Mouse (Mus musculus): ENCODE measurements around the gene Dnm3.

GRCm38 (mm10) chr1:162281981-162282381 lies 195.9 kb downstream of the Dnm3 start:
- TF ChIP-seq CTCF (IDR thresholded peaks at IDR 0.05; ENCODE audit: control insufficient read depth, insufficient read depth, low read length) (no peak), POLR2A (IDR thresholded peaks at IDR 0.05; ENCODE audit: borderline replicate concordance, control insufficient read depth, low read depth, low read length) (no peak)
